Mouse (Mus musculus): ENCODE data around the gene Disc1.

- TF ChIP-seq GATA1 (IDR thresholded peaks at IDR 0.05; ENCODE audit: low read depth, low read length) (no peak), CTCF (IDR thresholded peaks at IDR 0.05 in 2 of 3, conservative IDR thresholded peaks at IDR 0.05 in 1 of 3; ENCODE audit: control insufficient read depth in 1 of 3, insufficient read depth in 1 of 3, low read depth in 2 of 3, low read length in 3 of 3, poor library complexity in 1 of 3, severe bottlenecking in 1 of 3) (no peak), EP300 (IDR thresholded peaks at IDR 0.05; ENCODE audit: low read depth in 1 of 2, low read length in 2 of 2) (no peak), POLR2A (IDR thresholded peaks at IDR 0.05; ENCODE audit: control insufficient read depth in 1 of 2, insufficient read depth in 1 of 2, low read depth in 1 of 2, low read length in 2 of 2, poor library complexity in 1 of 2) (no peak), E2F4 (IDR thresholded peaks at IDR 0.05; ENCODE audit: borderline replicate concordance, low read depth, low read length) (no peak), CHD1 (IDR thresholded peaks at IDR 0.05; ENCODE audit: low read depth, low read length) (no peak), POLR2AphosphoS2 (IDR thresholded peaks at IDR 0.05; ENCODE audit: low read length) (no peak), RAD21 (IDR thresholded peaks at IDR 0.05; ENCODE audit: low read depth, low read length) (no peak), TBP (IDR thresholded peaks at IDR 0.05; ENCODE audit: low read depth, low read length) (no peak), MYB (IDR thresholded peaks at IDR 0.05; ENCODE audit: low read depth, low read length) (no peak), TAL1 (IDR thresholded peaks at IDR 0.05; ENCODE audit: low read length) (no peak), MAZ (IDR thresholded peaks at IDR 0.05; ENCODE audit: low read depth, low read length) (no peak)
Observed at GRCm38 (mm10) chr8:125205556-125205955, 151.6 kb downstream of the Disc1 start.
